Mouse (Mus musculus) CH12.LX (cell line): ENCODE data around the gene Cyp4f40. TPM values are rescaled to one million over a fixed set of nuclear protein-coding genes. Genes with fewer than 3 reads are reported as not detected.
"Not testable (repeated sequence)": the region's sequence is repeated elsewhere in the genome, so short reads cannot be mapped to it uniquely, and the experiment has no call there.

Experiments
- DNase-seq: peaks from one replicate; pipeline ENCODE4 v3.0.0-alpha.2; 2013; ENCODE audit errors: extremely low read depth
- H3K27ac ChIP-seq: 2 replicates; pipeline ENCODE4 v1.5.1; 2012; ENCODE audit warnings: low read depth, mild to moderate bottlenecking, control low read depth, moderate library complexity; ENCODE audit not compliant: insufficient read depth
- H3K27me3 ChIP-seq: replicated peaks from 2 replicates; pipeline ENCODE3; 2012; ENCODE audit warnings: inconsistent platforms
- H3K36me3 ChIP-seq, 2 experiments: replicated peaks in 1 of 2; 2 replicates each; pipeline versions ENCODE3 to v1.6.1; 2012; ENCODE audit warnings: inconsistent platforms in 1 of 2, low read length in 1 of 2, mild to moderate bottlenecking in 1 of 2, mixed read lengths in 1 of 2, moderate library complexity in 1 of 2; ENCODE audit not compliant: control insufficient read depth in 1 of 2, insufficient read depth in 1 of 2
- H3K4me1 ChIP-seq, 2 experiments: 2 replicates each; pipeline ENCODE4 v1.6.1; 2012; ENCODE audit warnings: inconsistent platforms in 1 of 2, moderate library complexity in 1 of 2; ENCODE audit not compliant: insufficient read depth in 2 of 2, control insufficient read depth in 1 of 2
- H3K4me2 ChIP-seq: 2 replicates; pipeline ENCODE4 v1.6.1; 2012; ENCODE audit warnings: low read depth, mild to moderate bottlenecking, control low read depth; ENCODE audit not compliant: poor library complexity, insufficient read depth, severe bottlenecking
- H3K4me3 ChIP-seq, 3 experiments: fragments of 150-350 bp in 1 of 3; sonication (generic) in 1 of 3; replicated peaks in 1 of 3; 2 replicates each; pipeline versions ENCODE3 to v1.5.1; 2011 to 2012; ENCODE audit warnings: low read depth in 2 of 3, low read length in 2 of 3, mild to moderate bottlenecking in 2 of 3, moderate library complexity in 2 of 3, control low read depth in 1 of 3, improper control_type of control experiment in 1 of 3, inconsistent platforms in 1 of 3, mixed read lengths in 1 of 3; ENCODE audit not compliant: poor library complexity in 1 of 3
- H3K79me2 ChIP-seq: replicated peaks from 2 replicates; pipeline ENCODE4 v1.6.1; 2012; ENCODE audit warnings: mild to moderate bottlenecking, moderate library complexity; ENCODE audit not compliant: control insufficient read depth, poor library complexity, insufficient read depth, severe bottlenecking; ENCODE audit errors: extremely low read depth
- H3K9ac ChIP-seq: 2 replicates; pipeline ENCODE4 v1.6.1; 2012; ENCODE audit warnings: low read depth, mild to moderate bottlenecking, control low read depth, moderate library complexity; ENCODE audit not compliant: insufficient read depth
- H3K9me3 ChIP-seq: replicated peaks from 2 replicates; pipeline ENCODE3; 2012; ENCODE audit warnings: low read length, inconsistent platforms, mixed read lengths
- BHLHE40 ChIP-seq: IDR thresholded peaks from 2 replicates; pipeline ENCODE4 v1.6.1; 2011; ENCODE audit warnings: mild to moderate bottlenecking, low read depth, low read length, improper control_type of control experiment
- CHD1 ChIP-seq: IDR thresholded peaks from 2 replicates; pipeline ENCODE4 v1.6.1; 2012; ENCODE audit warnings: low read depth, low read length, improper control_type of control experiment, inconsistent platforms
- CHD2 ChIP-seq: IDR thresholded peaks from 2 replicates; pipeline ENCODE4 v1.6.1; 2011; ENCODE audit warnings: low read length, improper control_type of control experiment
- CTCF ChIP-seq, 2 experiments: IDR thresholded peaks in 1 of 2; conservative IDR thresholded peaks in 1 of 2; 2 replicates each; pipeline ENCODE4 v1.5.1; 2011 to 2012; ENCODE audit warnings: low read depth in 2 of 2, low read length in 2 of 2, improper control_type of control experiment in 1 of 2, inconsistent platforms in 1 of 2, mild to moderate bottlenecking in 1 of 2, moderate library complexity in 1 of 2
- E2F4 ChIP-seq: IDR thresholded peaks from 2 replicates; pipeline ENCODE4 v1.6.1; 2011; ENCODE audit warnings: low read depth, low read length, improper control_type of control experiment; ENCODE audit not compliant: insufficient replicate concordance
- ELF1 ChIP-seq: IDR thresholded peaks from 2 replicates; pipeline ENCODE4 v1.6.1; 2014; ENCODE audit warnings: low read depth, mild to moderate bottlenecking, inconsistent platforms, low read length, improper control_type of control experiment
- EP300 ChIP-seq: IDR thresholded peaks from 2 replicates; pipeline ENCODE4 v1.6.1; 2011; ENCODE audit warnings: low read length, improper control_type of control experiment
- ETS1 ChIP-seq: conservative IDR thresholded peaks from 2 replicates; pipeline ENCODE4 v1.6.1; 2012; ENCODE audit warnings: low read depth, mild to moderate bottlenecking, inconsistent platforms, low read length, improper control_type of control experiment, moderate library complexity
- GABPA ChIP-seq: IDR thresholded peaks from 2 replicates; pipeline ENCODE4 v1.6.1; 2012; ENCODE audit warnings: low read depth, low read length, improper control_type of control experiment, inconsistent platforms; ENCODE audit not compliant: insufficient replicate concordance
- HCFC1 ChIP-seq: IDR thresholded peaks from 2 replicates; pipeline ENCODE4 v1.6.1; 2012; ENCODE audit warnings: low read depth, mild to moderate bottlenecking, inconsistent platforms, low read length, improper control_type of control experiment
- IRF4 ChIP-seq: IDR thresholded peaks from 2 replicates; pipeline ENCODE4 v1.6.1; 2014; ENCODE audit warnings: low read depth, mild to moderate bottlenecking, inconsistent platforms, low read length, improper control_type of control experiment
- JUN ChIP-seq: IDR thresholded peaks from 2 replicates; pipeline ENCODE4 v1.6.1; 2011; ENCODE audit warnings: low read depth, mild to moderate bottlenecking, low read length, improper control_type of control experiment, moderate library complexity; ENCODE audit not compliant: insufficient read depth
- JUND ChIP-seq: conservative IDR thresholded peaks from 2 replicates; pipeline ENCODE4 v1.6.1; 2011; ENCODE audit warnings: low read depth, low read length, improper control_type of control experiment
- KAT2A ChIP-seq: IDR thresholded peaks from 2 replicates; pipeline ENCODE4 v1.6.1; 2012; ENCODE audit warnings: low read length, improper control_type of control experiment, inconsistent platforms; ENCODE audit not compliant: insufficient replicate concordance
- MAFK ChIP-seq: IDR thresholded peaks from 2 replicates; pipeline ENCODE4 v1.6.1; 2011; ENCODE audit warnings: low read length, improper control_type of control experiment; ENCODE audit not compliant: insufficient replicate concordance
- MAX ChIP-seq: IDR thresholded peaks from 2 replicates; pipeline ENCODE4 v1.6.1; 2011; ENCODE audit warnings: low read length, improper control_type of control experiment
- MAZ ChIP-seq: IDR thresholded peaks from 2 replicates; pipeline ENCODE4 v1.6.1; 2012; ENCODE audit warnings: low read depth, mild to moderate bottlenecking, inconsistent platforms, low read length, improper control_type of control experiment, moderate library complexity
- MEF2A ChIP-seq: IDR thresholded peaks from 2 replicates; pipeline ENCODE4 v1.6.1; 2014; ENCODE audit warnings: low read depth, mild to moderate bottlenecking, inconsistent platforms, low read length, improper control_type of control experiment, borderline replicate concordance
- MYC ChIP-seq: IDR thresholded peaks from 2 replicates; pipeline ENCODE4 v1.6.1; 2011; ENCODE audit warnings: low read depth, mild to moderate bottlenecking, improper control_type of control experiment, low read length
- POLR2A ChIP-seq: IDR thresholded peaks from 2 replicates; pipeline ENCODE4 v1.6.1; 2011; ENCODE audit warnings: low read depth, mild to moderate bottlenecking, improper control_type of control experiment, low read length
- RAD21 ChIP-seq: IDR thresholded peaks from 2 replicates; pipeline ENCODE4 v1.6.1; 2011; ENCODE audit warnings: low read depth, mild to moderate bottlenecking, low read length, improper control_type of control experiment, moderate library complexity
- RCOR1 ChIP-seq: conservative IDR thresholded peaks from 2 replicates; pipeline ENCODE4 v1.6.1; 2012; ENCODE audit warnings: low read depth, mild to moderate bottlenecking, inconsistent platforms, low read length, improper control_type of control experiment
- SIN3A ChIP-seq: IDR thresholded peaks from 2 replicates; pipeline ENCODE4 v1.6.1; 2012; ENCODE audit warnings: low read length, improper control_type of control experiment, inconsistent platforms
- SMC3 ChIP-seq: IDR thresholded peaks from 2 replicates; pipeline ENCODE4 v1.6.1; 2011; ENCODE audit warnings: low read depth, low read length, improper control_type of control experiment
- TCF12 ChIP-seq: IDR thresholded peaks from 2 replicates; pipeline ENCODE4 v1.6.1; 2014; ENCODE audit warnings: low read depth, mild to moderate bottlenecking, inconsistent platforms, low read length, improper control_type of control experiment
- UBTF ChIP-seq: IDR thresholded peaks from 2 replicates; pipeline ENCODE4 v1.6.1; 2012; ENCODE audit warnings: low read depth, mild to moderate bottlenecking, inconsistent platforms, low read length, improper control_type of control experiment, moderate library complexity
- USF1 ChIP-seq: IDR thresholded peaks from 2 replicates; pipeline ENCODE4 v1.6.1; 2014; ENCODE audit warnings: low read depth, mild to moderate bottlenecking, inconsistent platforms, low read length, improper control_type of control experiment
- USF2 ChIP-seq: conservative IDR thresholded peaks from 2 replicates; pipeline ENCODE4 v1.6.1; 2011; ENCODE audit warnings: low read depth, low read length, improper control_type of control experiment
- ZC3H11A ChIP-seq: IDR thresholded peaks from 2 replicates; pipeline ENCODE4 v1.6.1; 2012; ENCODE audit warnings: low read depth, mild to moderate bottlenecking, inconsistent platforms, low read length, improper control_type of control experiment
- ZKSCAN1 ChIP-seq: IDR thresholded peaks from 2 replicates; pipeline ENCODE4 v1.6.1; 2012; ENCODE audit warnings: low read depth, inconsistent platforms, low read length, improper control_type of control experiment, borderline replicate concordance
- ZNF384 ChIP-seq: IDR thresholded peaks from 2 replicates; pipeline ENCODE4 v1.6.1; 2012; ENCODE audit warnings: low read depth, low read length, improper control_type of control experiment, inconsistent platforms
- dilution Hi-C: fragments of 300-500 bp; cut with MboI; formaldehyde crosslinking; loops from 2 replicates; pipeline ENCODE4 v1.14.3; 2020; ENCODE audit warnings: low sequenced_read_pairs; ENCODE audit not compliant: extremely low pct_unique_long_range_greater_than_20kb, extremely low pct_ligation_motif_present
- in situ Hi-C: fragments of 300-500 bp; cut with MboI; formaldehyde crosslinking; loops from 3 replicates; pipeline ENCODE4 v1.14.3; 2019; ENCODE audit warnings: low sequenced_read_pairs, low pct_ligation_motif_present, low pct_unique_long_range_greater_than_20kb, mixed read lengths
- polyA plus RNA-seq: library from polyadenylated mRNA; unstranded; fragments of >175 nt; gene quantifications from 2 replicates; pipeline ENCODE4 v1.2.1, GENCODE M21; 2012; ENCODE audit warnings: low read depth; ENCODE audit not compliant: insufficient read length
- total RNA-seq, 2 experiments: library from RNA; depleted of rRNA; stranded (reverse); fragments of 300-350 nt in 1 of 2; fragments of >200 nt in 1 of 2; gene quantifications; 2 replicates each; pipeline ENCODE4 v1.2.3; 2012 to 2014

The Cyp4f40 gene
- total and polyA plus RNA-seq, 3 experiments, result 0.08 to 0.44 (median 0.40) TPM

DNA sequence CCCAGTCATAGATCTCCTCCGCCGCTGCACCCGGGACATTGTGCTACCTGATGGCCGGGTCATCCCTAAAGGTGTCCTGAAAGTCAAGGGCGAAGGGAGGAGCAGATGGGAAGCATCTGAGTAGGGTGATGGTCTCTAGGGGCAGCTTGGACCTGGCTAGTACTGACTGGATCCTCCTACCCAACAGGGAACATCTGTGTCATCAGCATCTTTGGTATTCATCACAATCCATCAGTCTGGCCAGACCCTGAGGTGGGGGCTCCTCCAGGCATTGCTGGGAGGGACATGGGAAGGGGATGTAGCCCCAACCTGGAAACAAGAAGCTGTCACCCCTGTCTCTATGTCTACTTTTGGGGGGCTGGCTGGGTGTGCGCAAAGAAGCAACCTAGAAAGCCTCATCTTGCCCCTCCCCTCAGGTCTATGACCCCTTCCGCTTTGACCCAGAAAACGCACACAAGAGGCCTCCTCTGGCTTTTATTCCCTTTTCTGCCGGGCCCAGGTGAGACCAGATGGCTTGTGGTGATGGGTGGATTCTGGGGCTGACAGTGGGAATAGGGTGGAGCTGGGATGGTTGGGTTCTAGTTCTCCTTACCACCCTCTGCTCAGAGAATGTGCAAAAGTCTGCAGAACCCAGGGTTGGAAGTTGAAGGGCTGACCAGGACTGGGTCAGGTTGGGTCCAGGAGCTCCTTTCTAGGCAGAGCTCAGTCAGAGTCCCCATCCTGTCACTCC is 24.3 kb upstream of the Cyp4f40 start:
- peaks cover 3 to 11% of the 10 kb centered on the region in 2 experiments; a peak in 2 of 4 replicates for H3K4me1 ChIP-seq
- H3K27me3 ChIP-seq, H3K27ac ChIP-seq, H3K79me2 ChIP-seq, dilution Hi-C loops, H3K9me3 ChIP-seq, H3K36me3 ChIP-seq, in situ Hi-C loops: not testable (repeated sequence)
- peak overlapping the region; percentile 63 for H3K4me2 ChIP-seq
- H3K4me3 ChIP-seq, result peak overlapping the region; percentile 64 to 66 (median 65)
- TF ChIP-seq MAZ, result peak; percentile 4; the same call in 1 of the 2 replicates
- DNase-seq, result peak; percentile 15
- H3K9ac ChIP-seq, result peak overlapping the region; percentile 56

GRCm38 (mm10) chr17:32634972-32635314 is 23.8 kb upstream of the Cyp4f40 start:
- dilution Hi-C loops, result no loop called here
- in situ Hi-C loops, result no loop called here
- DNase-seq, result peak; percentile 97
- Histone ChIP-seq H3K27ac (no peak overlapping the region), H3K4me2 (peak overlapping the region; percentile 63), H3K36me3 (no peaks in the 10 kb centered on the region), H3K27me3 (no peaks in the 10 kb centered on the region), H3K4me1 (peaks cover 3 to 9% of the 10 kb centered on the region in 2 experiments; a peak in 2 of 4 replicates), H3K79me2 (no peaks in the 10 kb centered on the region), H3K9ac (peak overlapping the region; percentile 58), H3K9me3 (no peaks in the 10 kb centered on the region), H3K4me3 (peak overlapping the region; percentile 64 to 66 (median 65))
- TF ChIP-seq EP300 (no peak), CHD2 (no peak), MAX (0 out of 2 replicates have a peak, but pooled peaks have one; percentile 22), CHD1 (no peak), CTCF (conservative IDR thresholded peaks at IDR 0.05 in 1 of 2, IDR thresholded peaks at IDR 0.05 in 1 of 2; ENCODE audit: low read depth in 2 of 2, low read length in 2 of 2) (peak; percentile 78 to 96), ZNF384 (no peak), GABPA (no peak), HCFC1 (peak; percentile 71), IRF4 (peak; percentile 77; the same call in 1 of the 2 replicates), POLR2A (peak; percentile 74), ZC3H11A (no peak; the same call in 1 of the 2 replicates), BHLHE40 (no peak), MYC (0 out of 2 replicates have a peak, but pooled peaks have one; percentile 38), MAZ (no peak), SMC3 (peak; percentile 81), E2F4 (no peak), UBTF (no peak), JUN (no peak), SIN3A (peak; percentile 59; the same call in 1 of the 2 replicates), TCF12 (peak; percentile 45; the same call in 1 of the 2 replicates), MAFK (no peak), ELF1 (peak; percentile 95), USF1 (no peak), ZKSCAN1 (no peak), JUND (peak; percentile 13; the same call in 1 of the 2 replicates), KAT2A (no peak), RCOR1 (no peak), ETS1 (no peak), MEF2A (no peak), USF2 (no peak), RAD21 (peak; percentile 91)
